Mouse (Mus musculus) retina, embryonic 14.5 days (tissue): Measurements from ENCODE around the gene Fcgr1.
"Not testable (repeated sequence)": the region's sequence is repeated elsewhere in the genome, so short reads cannot be mapped to it uniquely, and the experiment has no call there.

Experiments used
- DNase-seq: peaks from one replicate; pipeline ENCODE4 v3.0.0-alpha.2; 2015; ENCODE audit warnings: low spot score

Fcgr1 gene

DNA sequence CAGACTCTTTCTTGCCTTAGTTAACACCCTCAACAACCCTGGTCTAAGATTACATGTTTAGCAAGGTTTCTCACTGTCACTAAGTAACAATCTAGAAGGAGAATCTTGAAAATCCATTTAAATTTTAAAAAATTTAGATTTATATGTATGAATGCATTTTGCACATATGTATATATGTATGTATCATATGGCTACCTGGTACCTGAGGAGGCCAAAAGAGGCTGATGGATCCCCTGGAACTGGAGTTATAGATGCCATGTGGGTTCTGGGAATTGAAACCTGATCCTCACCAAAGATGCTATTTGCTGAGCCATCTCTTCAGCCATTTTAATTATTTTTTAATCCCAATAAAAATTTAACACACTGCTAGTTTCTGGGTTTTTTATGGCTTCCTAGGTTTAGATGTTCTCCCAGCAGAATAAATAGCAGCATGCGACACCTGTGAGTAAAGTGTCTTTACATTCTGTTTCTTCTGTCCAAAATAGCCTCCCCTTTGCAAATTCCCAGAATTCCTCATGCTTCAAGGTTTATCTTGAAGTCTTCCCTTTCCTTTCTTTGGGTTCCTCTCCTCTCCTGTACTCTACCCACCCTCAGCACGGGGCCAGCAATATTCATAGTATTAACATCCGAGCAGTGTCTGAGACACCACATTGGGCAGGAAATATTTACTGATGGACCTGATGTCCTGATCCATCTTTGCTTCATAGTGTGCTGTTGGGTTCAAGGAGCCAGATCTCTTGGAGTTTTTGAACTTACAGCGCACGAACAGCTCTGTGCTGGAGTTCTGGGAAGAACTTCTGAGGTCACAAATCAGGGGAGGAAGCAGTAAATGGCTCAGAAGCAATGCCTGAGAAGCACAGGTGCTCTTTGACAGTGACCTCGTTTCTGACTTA is 45.4 kb downstream of the Fcgr1 start:
- no peak for DNase-seq

DNA sequence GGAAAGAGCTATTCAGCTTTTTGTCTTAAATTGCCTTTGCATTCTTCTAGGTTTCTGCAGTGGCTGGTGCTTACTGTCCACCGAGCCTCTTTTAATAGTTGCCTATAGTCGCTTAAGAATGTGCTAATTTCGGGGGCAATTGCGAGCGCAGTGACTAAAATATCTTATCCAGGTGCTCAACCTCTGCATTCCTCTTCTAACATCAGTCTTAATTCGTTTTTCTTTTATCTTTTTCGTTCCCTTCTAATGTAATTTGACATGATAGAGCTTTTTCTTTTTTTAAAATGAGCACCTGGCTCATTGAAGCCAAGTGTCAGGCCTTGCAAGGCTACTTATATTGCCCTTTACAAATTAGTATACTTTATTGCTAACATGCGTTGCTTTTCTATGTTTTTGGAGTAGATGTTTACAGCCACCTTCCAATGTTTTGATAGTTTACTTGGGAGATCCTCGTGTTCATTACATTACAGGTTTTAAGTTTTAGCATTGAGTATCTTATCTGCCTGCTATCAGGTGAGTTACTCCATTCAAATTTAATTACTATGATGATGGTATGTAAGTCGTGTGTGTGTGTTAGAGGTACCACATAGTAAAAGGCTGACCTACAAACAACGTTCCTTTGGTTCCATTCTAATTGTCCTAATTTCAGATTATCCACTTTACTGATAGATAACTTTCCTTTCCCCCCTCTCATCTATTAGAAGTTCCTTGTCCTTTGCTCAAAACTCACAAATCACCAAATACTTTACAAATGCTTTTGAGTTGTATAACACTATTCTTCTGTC is 46.2 kb downstream of the Fcgr1 start:
- no peak for DNase-seq

DNA sequence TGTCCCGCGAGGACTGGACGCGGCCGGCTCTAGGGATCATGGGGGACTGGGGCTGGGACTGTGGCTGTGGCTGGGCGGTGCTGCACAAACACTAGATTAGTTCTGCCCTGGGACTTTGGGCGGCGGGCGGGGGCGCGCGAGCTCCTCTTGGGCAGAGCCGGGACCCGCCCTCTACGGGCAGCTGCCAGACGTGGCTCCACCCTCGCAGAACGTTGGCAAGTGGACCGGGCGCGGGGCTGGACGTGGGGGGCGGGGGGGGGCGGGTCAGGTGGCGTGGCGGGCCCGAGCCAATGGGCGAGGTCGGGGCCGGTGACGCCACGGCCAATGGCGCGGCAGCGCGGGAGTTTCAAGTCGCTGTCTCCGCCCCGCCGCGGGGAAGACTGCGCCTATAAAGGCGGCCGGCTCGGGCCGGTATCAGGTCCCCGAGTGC is 47.3 kb downstream of the Fcgr1 start, which contains the start of gene Hist2h3c1:
Gene Hist2h3c1 (plus strand): TSS at position 259 of the 430 bp plus-strand sequence.
- not testable (repeated sequence) for DNase-seq

DNA sequence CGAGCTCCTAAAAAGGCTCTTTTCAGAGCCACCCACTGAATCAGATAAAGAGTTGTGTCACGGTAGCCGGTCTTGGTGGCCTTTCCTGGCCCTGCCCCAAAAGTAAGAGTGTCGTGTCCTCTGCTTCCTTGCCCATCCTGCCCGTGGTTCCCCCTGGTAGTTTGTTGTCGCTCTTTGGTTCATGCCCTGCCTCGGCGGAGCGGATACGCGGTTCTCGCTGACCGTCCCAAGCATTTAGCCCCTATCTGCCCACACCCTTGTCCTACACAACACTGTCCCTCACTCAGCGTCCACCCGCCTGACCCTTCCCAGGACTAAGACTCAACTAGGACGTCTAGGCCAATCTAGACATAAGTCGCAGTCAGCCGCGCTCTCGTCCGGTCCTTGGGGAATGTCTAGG is 47.8 kb downstream of the Fcgr1 start:
- DNase-seq: not testable (repeated sequence)

DNA sequence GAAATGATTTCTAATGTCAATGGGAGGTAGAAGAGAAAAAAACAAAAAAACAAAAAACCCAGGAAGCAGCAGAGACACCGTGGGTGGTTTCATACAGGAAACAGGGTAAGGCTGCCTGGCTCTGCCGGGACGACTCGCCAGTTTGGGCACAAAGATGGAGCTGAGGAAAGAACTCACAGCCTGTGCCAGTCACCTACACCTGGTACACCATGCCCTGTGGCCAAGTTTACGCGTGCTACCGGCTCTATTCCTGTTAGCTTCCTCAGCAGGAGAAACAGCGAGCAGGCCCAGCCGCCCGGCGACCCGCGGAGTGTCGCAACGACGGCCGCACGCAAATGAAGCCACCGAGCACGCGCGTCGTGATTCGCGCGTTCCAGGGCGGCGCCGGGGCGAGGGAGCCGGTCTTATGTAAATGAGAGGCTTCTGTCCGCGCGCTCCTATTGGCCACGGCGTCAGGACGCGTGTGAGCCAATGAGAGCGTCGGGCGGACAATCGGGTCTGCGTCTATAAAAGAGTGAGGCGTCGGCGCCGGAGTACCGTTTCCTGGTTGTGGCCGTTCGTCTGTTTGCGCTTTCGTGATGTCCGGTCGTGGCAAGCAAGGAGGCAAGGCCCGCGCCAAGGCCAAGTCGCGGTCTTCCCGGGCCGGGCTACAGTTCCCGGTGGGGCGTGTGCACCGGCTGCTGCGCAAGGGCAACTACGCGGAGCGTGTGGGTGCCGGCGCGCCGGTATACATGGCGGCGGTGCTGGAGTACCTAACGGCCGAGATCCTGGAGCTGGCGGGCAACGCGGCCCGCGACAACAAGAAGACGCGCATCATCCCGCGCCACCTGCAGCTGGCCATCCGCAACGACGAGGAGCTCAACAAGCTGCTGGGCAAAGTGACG is 48.5 kb downstream of the Fcgr1 start, which contains the start of gene Hist2h2aa1:
Gene Hist2h2aa1 (plus strand): TSS at position 495 of the 884 bp plus-strand sequence.
- DNase-seq: peak; percentile 80

DNA sequence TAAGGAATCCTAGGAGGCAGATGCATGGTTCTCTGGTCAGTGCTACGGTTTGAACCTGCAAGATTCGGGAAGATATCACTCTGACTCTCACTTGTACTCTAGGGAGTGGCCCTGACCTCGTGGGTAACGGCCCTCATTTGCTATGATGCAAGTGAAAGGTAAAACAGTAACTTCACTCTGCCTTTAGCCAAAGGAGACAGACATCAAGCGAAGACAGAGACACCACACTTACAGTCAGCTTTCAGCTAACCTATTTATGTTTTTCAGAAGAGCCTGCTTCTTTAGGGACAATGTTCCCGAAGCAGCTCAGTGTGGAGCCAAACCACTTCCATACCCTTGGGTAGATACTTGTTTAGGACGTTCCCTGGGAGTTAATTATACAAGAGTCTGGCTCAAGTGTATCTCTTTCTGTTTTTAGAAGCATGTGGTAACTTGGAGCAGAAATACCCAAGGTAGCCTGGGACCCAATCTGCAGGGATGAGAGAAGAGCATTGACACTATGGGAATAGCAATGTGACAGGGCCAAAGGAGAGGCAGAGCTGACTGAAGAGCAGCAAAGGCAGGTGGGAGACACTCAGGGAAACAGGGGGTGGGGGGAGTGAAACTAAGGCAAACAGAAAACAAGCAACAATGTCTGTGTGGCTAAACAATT is 49.7 kb downstream of the Fcgr1 start:
- no peak for DNase-seq

DNA sequence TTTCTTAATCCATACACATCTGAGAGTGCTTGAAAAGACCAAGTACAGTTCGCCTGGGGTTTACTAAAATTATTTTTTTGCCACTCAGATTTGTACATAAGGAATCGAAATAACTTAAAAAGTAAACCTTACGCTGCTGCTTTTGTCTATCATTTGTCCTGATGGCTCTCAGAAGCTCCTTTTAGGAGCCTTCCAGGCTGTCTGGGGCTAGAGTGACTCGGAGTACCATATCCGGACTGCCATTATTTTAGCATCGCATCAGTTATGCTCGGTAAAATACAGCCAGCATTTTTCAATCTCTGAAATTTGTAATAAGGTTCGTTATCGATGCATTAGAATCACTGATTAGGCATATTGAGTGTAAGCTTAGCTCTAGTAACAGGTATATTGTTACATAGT is 53.0 kb downstream of the Fcgr1 start:
- DNase-seq: no peak

DNA sequence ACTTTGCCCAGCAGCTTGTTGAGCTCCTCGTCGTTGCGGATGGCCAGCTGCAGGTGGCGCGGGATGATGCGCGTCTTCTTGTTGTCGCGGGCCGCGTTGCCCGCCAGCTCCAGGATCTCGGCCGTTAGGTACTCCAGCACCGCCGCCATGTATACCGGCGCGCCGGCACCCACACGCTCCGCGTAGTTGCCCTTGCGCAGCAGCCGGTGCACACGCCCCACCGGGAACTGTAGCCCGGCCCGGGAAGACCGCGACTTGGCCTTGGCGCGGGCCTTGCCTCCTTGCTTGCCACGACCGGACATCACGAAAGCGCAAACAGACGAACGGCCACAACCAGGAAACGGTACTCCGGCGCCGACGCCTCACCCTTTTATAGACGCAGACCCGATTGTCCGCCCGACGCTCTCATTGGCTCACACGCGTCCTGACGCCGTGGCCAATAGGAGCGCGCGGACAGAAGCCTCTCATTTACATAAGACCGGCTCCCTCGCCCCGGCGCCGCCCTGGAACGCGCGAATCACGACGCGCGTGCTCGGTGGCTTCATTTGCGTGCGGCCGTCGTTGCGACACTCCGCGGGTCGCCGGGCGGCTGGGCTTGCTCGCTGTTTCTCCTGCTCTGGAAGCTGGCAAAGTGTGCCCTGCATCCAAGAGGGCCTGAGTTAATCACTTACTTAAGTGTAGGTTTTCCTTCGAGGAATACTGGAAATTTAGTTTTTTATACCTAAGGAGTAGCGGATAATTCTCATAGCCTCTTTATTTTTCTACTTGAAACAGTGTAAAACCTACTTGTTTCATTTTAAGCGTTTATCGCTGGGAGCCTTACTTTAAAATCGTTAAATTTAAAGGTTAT is 53.6 kb downstream of the Fcgr1 start, which contains the start of gene Hist2h2aa2:
Gene Hist2h2aa2 (minus strand): TSS at position 328 of the 850 bp plus-strand sequence.
- peak; percentile 65 for DNase-seq

DNA sequence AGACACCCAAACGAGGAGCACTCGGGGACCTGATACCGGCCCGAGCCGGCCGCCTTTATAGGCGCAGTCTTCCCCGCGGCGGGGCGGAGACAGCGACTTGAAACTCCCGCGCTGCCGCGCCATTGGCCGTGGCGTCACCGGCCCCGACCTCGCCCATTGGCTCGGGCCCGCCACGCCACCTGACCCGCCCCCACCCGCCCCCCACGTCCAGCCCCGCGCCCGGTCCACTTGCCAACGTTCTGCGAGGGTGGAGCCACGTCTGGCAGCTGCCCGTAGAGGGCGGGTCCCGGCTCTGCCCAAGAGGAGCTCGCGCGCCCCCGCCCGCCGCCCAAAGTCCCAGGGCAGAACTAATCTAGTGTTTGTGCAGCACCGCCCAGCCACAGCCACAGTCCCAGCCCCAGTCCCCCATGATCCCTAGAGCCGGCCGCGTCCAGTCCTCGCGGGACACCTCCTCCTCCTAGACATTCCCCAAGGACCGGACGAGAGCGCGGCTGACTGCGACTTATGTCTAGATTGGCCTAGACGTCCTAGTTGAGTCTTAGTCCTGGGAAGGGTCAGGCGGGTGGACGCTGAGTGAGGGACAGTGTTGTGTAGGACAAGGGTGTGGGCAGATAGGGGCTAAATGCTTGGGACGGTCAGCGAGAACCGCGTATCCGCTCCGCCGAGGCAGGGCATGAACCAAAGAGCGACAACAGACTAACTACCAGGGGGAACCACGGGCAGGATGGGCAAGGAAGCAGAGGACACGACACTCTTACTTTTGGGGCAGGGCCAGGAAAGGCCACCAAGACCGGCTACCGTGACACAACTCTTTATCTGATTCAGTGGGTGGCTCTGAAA is 54.6 kb downstream of the Fcgr1 start, which contains the start of gene Hist2h3c2:
Gene Hist2h3c2 (minus strand): TSS at position 174 of the 840 bp plus-strand sequence.
- DNase-seq: not testable (repeated sequence)

DNA sequence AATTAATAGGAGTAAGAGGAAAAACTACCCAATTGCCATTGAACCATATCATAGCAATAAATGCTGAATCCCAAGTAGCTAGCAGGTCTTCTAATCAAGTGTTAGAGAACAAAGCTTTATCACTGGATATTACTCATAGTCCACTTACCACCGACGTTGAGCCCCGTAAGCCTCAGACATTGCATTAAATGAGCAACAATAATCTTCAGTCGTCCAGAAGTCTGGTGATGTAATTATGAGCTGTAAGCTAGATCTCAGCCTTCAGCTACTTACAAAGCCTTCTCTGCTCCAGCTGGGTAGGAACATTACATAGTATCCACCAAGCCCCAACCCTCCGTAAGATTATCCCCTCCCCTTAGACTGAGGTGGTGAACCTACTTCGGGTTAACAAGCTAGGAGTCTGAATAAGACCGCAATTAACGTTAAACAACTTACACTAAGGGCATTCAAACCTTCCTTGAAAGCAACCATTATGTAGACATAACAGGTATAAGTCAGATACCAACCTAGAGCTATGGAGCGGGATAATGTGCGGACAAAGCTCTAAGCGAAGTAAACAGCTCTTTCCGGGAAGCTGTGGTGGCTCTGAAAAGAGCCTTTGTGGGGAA is 55.8 kb downstream of the Fcgr1 start:
- peak; percentile 60 for DNase-seq

DNA sequence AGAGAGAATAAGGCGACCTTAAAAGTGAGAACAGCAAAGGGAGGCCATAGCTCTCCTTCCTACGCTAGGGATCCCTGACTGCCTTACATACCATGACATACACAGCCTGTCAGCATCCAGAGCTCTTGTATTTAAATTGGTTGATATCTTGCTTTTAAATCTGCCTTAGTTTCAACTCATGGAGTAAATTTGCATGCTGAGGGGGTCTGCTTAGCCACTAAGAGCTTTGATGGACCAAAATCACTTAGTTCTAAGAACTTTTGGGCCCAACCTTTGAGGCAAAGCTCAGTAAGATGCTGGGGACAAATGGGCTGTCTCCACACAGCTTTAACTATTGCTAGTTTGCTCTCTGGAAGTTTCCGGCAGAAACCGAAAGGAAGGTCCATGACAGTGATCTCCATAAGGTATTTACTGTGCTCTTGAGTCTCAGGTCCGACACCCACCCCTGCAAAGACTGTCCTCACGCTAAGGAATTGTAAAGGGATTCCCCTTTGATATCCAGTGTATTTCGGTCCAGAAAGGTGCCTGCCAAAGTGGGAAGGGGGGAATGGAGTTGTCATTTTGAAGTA is 56.4 kb downstream of the Fcgr1 start:
- peak; percentile 40 for DNase-seq

DNA sequence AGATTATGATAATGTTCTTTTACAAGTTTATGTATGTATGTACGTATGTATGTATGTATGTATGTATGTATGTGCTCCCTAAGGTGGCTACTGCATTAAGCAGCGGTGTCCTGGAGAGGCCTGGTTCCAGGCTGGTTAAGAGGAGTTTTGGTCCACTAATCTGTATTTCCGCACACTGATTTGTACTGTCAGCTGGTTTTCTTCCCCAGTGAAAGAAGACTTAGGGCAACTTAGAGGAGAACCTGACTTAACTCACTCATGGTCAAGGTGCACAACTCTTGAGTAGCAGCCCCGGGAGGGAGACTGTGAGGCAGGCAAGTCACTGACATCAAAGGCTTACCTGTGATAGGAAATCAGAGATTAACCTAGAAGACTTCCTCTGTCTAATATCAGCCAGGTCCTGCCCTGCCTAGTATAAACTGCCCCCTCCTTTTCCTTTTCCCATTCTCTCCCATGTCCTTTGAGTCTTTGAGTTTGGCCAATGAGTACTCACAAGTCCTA is 56.9 kb downstream of the Fcgr1 start:
- no peak for DNase-seq

DNA sequence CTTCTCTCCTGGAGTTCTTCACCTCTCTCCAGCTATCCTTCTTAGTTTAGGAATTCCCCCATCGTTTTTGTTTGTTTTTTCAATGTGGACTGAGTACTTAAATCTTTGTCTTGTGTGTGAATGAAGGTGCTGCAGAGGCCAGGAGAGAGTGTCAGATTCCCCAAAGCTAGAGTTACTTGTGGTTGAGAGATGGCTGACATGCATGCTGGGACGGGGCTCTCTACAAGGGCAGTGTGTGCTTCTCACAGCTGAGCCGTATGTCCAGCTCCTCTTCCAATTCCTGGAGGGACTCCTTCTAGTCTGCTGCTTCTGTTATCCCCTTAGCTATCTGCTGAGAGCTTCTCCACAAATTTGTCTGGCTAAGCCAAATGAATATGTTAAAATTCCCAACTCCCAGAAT is 57.9 kb downstream of the Fcgr1 start:
- no peak for DNase-seq

DNA sequence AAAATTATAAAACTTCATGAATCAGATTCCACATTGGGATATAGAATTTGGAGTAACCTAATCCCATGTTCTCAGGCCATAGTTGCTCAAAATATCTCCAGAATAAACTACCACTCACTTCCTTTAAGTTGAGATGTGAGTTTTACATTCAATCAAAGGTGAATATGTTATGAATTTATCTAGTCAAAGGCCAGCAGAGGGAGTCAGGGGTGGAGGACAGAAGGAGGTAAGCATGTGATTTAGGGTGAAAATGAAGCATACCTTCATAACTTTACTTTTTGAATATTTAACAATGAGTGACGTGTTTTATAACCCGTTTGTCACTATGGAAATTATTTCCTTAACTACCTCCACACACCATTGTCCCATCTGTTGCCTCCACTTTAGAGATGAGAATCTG is 58.9 kb downstream of the Fcgr1 start:
- DNase-seq: no peak
